Mouse (Mus musculus) liver, embryonic 14.5 days (tissue): ENCODE data around the gene Gipc1.

Experiments used
- CTCF ChIP-seq: IDR thresholded peaks from 2 replicates; pipeline ENCODE4 v1.5.1; 2016; ENCODE audit warnings: antibody characterized with exemption, low read depth, control low read depth
- EP300 ChIP-seq: IDR thresholded peaks from 2 replicates; pipeline ENCODE4 v1.6.1; 2016; ENCODE audit warnings: antibody characterized with exemption, low read depth

GRCm38 (mm10) chr8:83623549-83623948 is 28.9 kb upstream of the Gipc1 start:
- TF ChIP-seq CTCF = peak; percentile 12; the same call in 1 of the 2 replicates
- peak; percentile 22; the same call in 1 of the 2 replicates for TF ChIP-seq EP300
